Mouse (Mus musculus) ES-Bruce4 (cell line): Measurements from ENCODE around the gene Car10.

Source experiments
- CTCF ChIP-seq: IDR thresholded peaks from one replicate; pipeline ENCODE4 v1.8.1; 2011; ENCODE audit warnings: low read depth, low read length
- EP300 ChIP-seq: IDR thresholded peaks from 2 replicates; pipeline ENCODE4 v1.6.1; 2011; ENCODE audit warnings: low read depth, low read length; ENCODE audit not compliant: insufficient read depth

GRCm38 (mm10) chr11:93120766-93121415, 23.1 kb downstream of the Car10 start:
- no peak for TF ChIP-seq CTCF
- no peak for TF ChIP-seq EP300
